In genomic region chr2:4777291-4777690, GRCm38 (mm10) we compare ENCODE assay signal across 17 mouse cellular contexts. TPM values are rescaled to one million over a fixed set of nuclear protein-coding genes. Genes with fewer than 3 reads are reported as not detected.
DNase-seq lines count a peak whose midpoint lies in the region; ATAC-seq and TF ChIP-seq lines count a peak whose summit lies in the region.
"Had no signal": no experiment of that assay in that cellular context is flagged by ENCODE, and none has a peak within 500 bp of the region (broad histone marks: within the 10 kb centered on the region; RNA-seq: fewer than 3 reads in every experiment).

No protein-coding gene starts in this region.

- WGBS in heart, embryonic 13.5 days: 35% methylated on average over 8 of the region's 8 CpGs
- 59% methylated on average over 8 of the region's 8 CpGs for WGBS in lung, postnatal 0 days
- WGBS in lung, adult 2 months: 63% methylated on average over 8 of the region's 8 CpGs
- WGBS in heart, postnatal 0 days: 41% methylated on average over 8 of the region's 8 CpGs

- H3K27ac ChIP-seq in heart, embryonic 13.5 days (replicated peaks): no peak overlapping the region
- no peak overlapping the region for H3K27ac ChIP-seq in lung, postnatal 0 days (ENCODE audit: low read length)
- no peak overlapping the region for H3K27ac ChIP-seq in heart, postnatal 0 days (ENCODE audit: low read depth)
- H3K27ac ChIP-seq: forebrain, embryonic 12.5 days; hindbrain, embryonic 15.5 days; kidney, postnatal 0 days; midbrain, embryonic 12.5 days; neural tube, embryonic 12.5 days; stomach, postnatal 0 days had no signal

- TF ChIP-seq EP300 in lung, postnatal 0 days (IDR thresholded peaks at IDR 0.05): 0 out of 2 replicates have a peak, but pooled peaks have one; percentile 11
- no peak for TF ChIP-seq EP300 in heart, postnatal 0 days (IDR thresholded peaks at IDR 0.05; ENCODE audit: low read depth)

- H3K9ac ChIP-seq in heart, embryonic 13.5 days: no peak overlapping the region
- H3K9ac ChIP-seq in lung, postnatal 0 days (replicated peaks; ENCODE audit: low read depth): no peak overlapping the region
- no peak overlapping the region for H3K9ac ChIP-seq in heart, postnatal 0 days (replicated peaks; ENCODE audit: low read depth, low read length)
- H3K9ac ChIP-seq: forebrain, embryonic 12.5 days; hindbrain, embryonic 15.5 days; midbrain, embryonic 12.5 days; neural tube, embryonic 12.5 days had no signal

- TF ChIP-seq CTCF in lung, postnatal 0 days (IDR thresholded peaks at IDR 0.05): no peak
- no peak for TF ChIP-seq CTCF in lung, adult 2 months (IDR thresholded peaks at IDR 0.05; ENCODE audit: insufficient read depth, low read length)
- TF ChIP-seq CTCF in heart, postnatal 0 days (IDR thresholded peaks at IDR 0.05; ENCODE audit: low read depth): no peak

- H3K36me3 ChIP-seq in heart, embryonic 13.5 days: no peaks in the 10 kb centered on the region
- H3K36me3 ChIP-seq in lung, postnatal 0 days (ENCODE audit: insufficient read depth, low read length): no peaks in the 10 kb centered on the region
- H3K36me3 ChIP-seq in heart, postnatal 0 days (replicated peaks; ENCODE audit: control insufficient read depth, insufficient read depth, low read length): no peaks in the 10 kb centered on the region
- H3K36me3 ChIP-seq: forebrain, embryonic 12.5 days; hindbrain, embryonic 15.5 days; midbrain, embryonic 12.5 days; neural tube, embryonic 12.5 days had no signal

- peaks cover 9% of the 10 kb centered on the region for H3K4me1 ChIP-seq in heart, embryonic 13.5 days
- no peaks in the 10 kb centered on the region for H3K4me1 ChIP-seq in lung, postnatal 0 days (ENCODE audit: insufficient read depth, low read depth, low read length)
- no peaks in the 10 kb centered on the region for H3K4me1 ChIP-seq in lung, adult 2 months (ENCODE audit: control insufficient read depth, insufficient read depth, low read length)
- H3K4me1 ChIP-seq in heart, postnatal 0 days (ENCODE audit: control insufficient read depth, insufficient read depth): no peaks in the 10 kb centered on the region
- H3K4me1 ChIP-seq: forebrain, embryonic 12.5 days; neural tube, embryonic 12.5 days had no signal

- TF ChIP-seq POLR2A in lung, adult 2 months (IDR thresholded peaks at IDR 0.05; ENCODE audit: borderline replicate concordance, extremely low read depth, low read depth, low read length): no peak

- DNase-seq in heart, postnatal 4 days: no peak
- DNase-seq in lung, postnatal 0 days (ENCODE audit: low spot score): peak; percentile 59
- no peak for DNase-seq in lung, adult 2 months
- peak; percentile 9 for DNase-seq in heart, postnatal 0 days (ENCODE audit: low spot score)
- no peak for DNase-seq in frontal cortex, postnatal 36 days (ENCODE audit: low spot score in 2 of 2)
- DNase-seq in kidney, postnatal 4 days: no peak
- DNase-seq: cerebellum, adult 18-20 months; cerebellum, postnatal 36 days; kidney, adult 18-20 months had no signal

- H3K4me3 ChIP-seq in heart, embryonic 13.5 days: no peak overlapping the region
- H3K4me3 ChIP-seq in lung, postnatal 0 days (ENCODE audit: low read depth, low read length): no peak overlapping the region
- no peak overlapping the region for H3K4me3 ChIP-seq in lung, adult 2 months (replicated peaks; ENCODE audit: extremely low read depth, low read depth, low read length)
- H3K4me3 ChIP-seq in heart, postnatal 0 days (ENCODE audit: low read depth, low read length): no peak overlapping the region
- H3K4me3 ChIP-seq: forebrain, embryonic 12.5 days; hindbrain, embryonic 15.5 days; midbrain, embryonic 12.5 days; neural tube, embryonic 12.5 days had no signal

- H3K9me3 ChIP-seq in heart, embryonic 13.5 days: no peaks in the 10 kb centered on the region
- H3K9me3 ChIP-seq in lung, postnatal 0 days (ENCODE audit: low read length): no peaks in the 10 kb centered on the region
- H3K9me3 ChIP-seq in heart, postnatal 0 days (replicated peaks; ENCODE audit: control insufficient read depth, low read length): no peaks in the 10 kb centered on the region
- H3K9me3 ChIP-seq: forebrain, embryonic 12.5 days; hindbrain, embryonic 15.5 days; midbrain, embryonic 12.5 days; neural tube, embryonic 12.5 days had no signal

- ATAC-seq in heart, embryonic 13.5 days (ENCODE audit: extremely low read depth, insufficient number of reproducible peaks, low FRiP score, low TSS enrichment): no peak
- ATAC-seq in lung, postnatal 0 days: peak; percentile 43; the same call in 1 of the 2 replicates
- no peak for ATAC-seq in heart, postnatal 0 days (ENCODE audit: insufficient read depth, low read depth)
- ATAC-seq in megakaryocyte progenitor cell, adult 5-6 weeks (replicated peaks; ENCODE audit: poor library complexity): peak; percentile 85

- peak overlapping the region; percentile 45 for H3K4me2 ChIP-seq in heart, embryonic 13.5 days
- no peak overlapping the region for H3K4me2 ChIP-seq in lung, postnatal 0 days (replicated peaks; ENCODE audit: low read depth, low read length)
- H3K4me2 ChIP-seq in heart, postnatal 0 days (ENCODE audit: low read depth, low read length): 0 out of 2 replicates have a peak overlapping the region, but pooled peaks have one; percentile 17
- H3K4me2 ChIP-seq: forebrain, embryonic 12.5 days; hindbrain, embryonic 15.5 days; midbrain, embryonic 12.5 days; neural tube, embryonic 12.5 days had no signal

- H3K27me3 ChIP-seq in heart, embryonic 13.5 days (replicated peaks): no peaks in the 10 kb centered on the region
- H3K27me3 ChIP-seq in lung, postnatal 0 days (replicated peaks; ENCODE audit: insufficient read depth, low read length): no peaks in the 10 kb centered on the region
- no peaks in the 10 kb centered on the region for H3K27me3 ChIP-seq in heart, postnatal 0 days (ENCODE audit: control insufficient read depth, insufficient read depth, low read length)
- H3K27me3 ChIP-seq: hindbrain, embryonic 15.5 days; neural tube, embryonic 12.5 days had no signal

RNA-seq across cellular contexts. Expression of gene Bend7, which starts 59.7 kb away (rescaled TPM):
- polyA plus RNA-seq in heart, embryonic 13.5 days (2015; fragmentation: Nextera tagmentation; extraction: Ambion mirVana): 1.9 and 2.0 TPM in 2 replicates
- total RNA-seq in heart, postnatal 4 days (2021): 1 to 10 TPM; 5.8 to 6.0 TPM
- polyA plus RNA-seq in lung, postnatal 0 days (2015; fragmentation: Nextera tagmentation; extraction: Ambion mirVana): 31.9 and 35.7 TPM in 2 replicates
- 15.7 and 17.2 TPM in 2 replicates for polyA plus RNA-seq in lung, adult 2 months (2012; rRNA removed)
- 2.0 and 2.5 TPM in 2 replicates for total RNA-seq in heart, postnatal 0 days (2014; rRNA removed; ENCODE audit: low replicate concordance)
- 2.6 and 3.0 TPM in 2 replicates for polyA plus RNA-seq in heart, postnatal 0 days (2015; fragmentation: Nextera tagmentation; extraction: Ambion mirVana)
- total RNA-seq in megakaryocyte progenitor cell, adult 5-6 weeks (2015): 0.59 and 0.64 TPM in 2 replicates
- 0.10 TPM in 1 of 2 replicates, not detected in the other for total RNA-seq in megakaryocyte progenitor cell, adult 5-6 weeks (2017)

Comparison
In these comparisons a context has a peak if more than half of its experiments do, and no peak if none do; other contexts are left out.
1. DNase-seq: peak in lung, postnatal 0 days (single experiment) and heart, postnatal 0 days (single experiment); none in heart, postnatal 4 days (single experiment), lung, adult 2 months (single experiment), frontal cortex, postnatal 36 days (0 of 2) and kidney, postnatal 4 days (0 of 2).
2. ATAC-seq: peak in lung, postnatal 0 days (single experiment) and megakaryocyte progenitor cell, adult 5-6 weeks (single experiment); none in heart, embryonic 13.5 days (single experiment) and heart, postnatal 0 days (single experiment).